Mouse (Mus musculus): ENCODE data around the gene Pmch. TPM values are rescaled to one million over a fixed set of nuclear protein-coding genes. Genes with fewer than 3 reads are reported as not detected.

Pmch gene
- polyA plus RNA-seq, 1 experiment = not detected

DNA sequence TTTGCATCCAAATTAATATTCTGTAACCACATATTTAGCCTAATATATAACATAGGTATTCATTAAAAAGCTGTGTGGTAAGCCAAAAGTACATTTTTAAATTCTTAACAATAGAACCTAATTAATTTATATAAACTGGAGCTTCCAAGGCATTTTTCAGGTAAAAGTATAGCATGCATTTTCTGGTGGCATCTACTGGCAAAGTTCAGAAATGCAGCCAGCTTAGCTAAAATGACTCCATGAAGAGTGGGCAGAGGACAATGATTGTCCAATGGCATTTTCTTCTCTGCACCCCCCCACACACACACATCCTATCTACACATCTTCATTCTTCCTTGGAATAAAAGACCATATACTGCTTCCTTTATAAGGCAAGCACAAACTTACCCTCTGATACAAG lies 28.8 kb downstream of the Pmch start:
- Histone ChIP-seq H3K27ac (ENCODE audit: insufficient read depth, low read length) (no peak overlapping the region), H3K4me1 (ENCODE audit: control insufficient read depth, insufficient read depth, low read length) (no peaks in the 10 kb centered on the region), H3K4me3 (ENCODE audit: insufficient read depth, low read length) (no peak overlapping the region)
- no peak for TF ChIP-seq CTCF (IDR thresholded peaks at IDR 0.05; ENCODE audit: borderline replicate concordance, insufficient read depth, low read length)
- TF ChIP-seq POLR2A (IDR thresholded peaks at IDR 0.05; ENCODE audit: low read depth, low read length) = no peak

DNA sequence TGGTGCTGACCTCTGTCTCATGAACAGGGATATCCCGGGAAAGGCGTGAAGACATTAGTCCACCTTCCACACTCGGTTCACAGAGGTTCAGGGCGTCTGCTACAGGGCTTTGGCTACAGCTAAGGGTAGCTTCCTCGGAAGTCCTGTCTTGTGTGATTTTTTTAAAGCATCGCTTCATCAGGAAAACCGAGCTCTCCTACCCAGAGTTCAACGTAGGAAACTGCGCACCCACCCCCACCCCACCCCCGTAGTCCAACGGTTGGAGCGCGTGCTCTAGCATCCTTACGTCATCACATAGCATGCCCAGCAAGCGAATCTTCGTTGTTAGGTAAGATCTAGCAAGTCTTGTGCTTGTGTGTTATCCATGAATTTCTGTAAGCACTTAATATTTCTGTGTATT lies 44.8 kb downstream of the Pmch start:
- TF ChIP-seq CTCF (IDR thresholded peaks at IDR 0.05; ENCODE audit: borderline replicate concordance, insufficient read depth, low read length) (no peak), POLR2A (IDR thresholded peaks at IDR 0.05; ENCODE audit: low read depth, low read length) (no peak)
- Histone ChIP-seq H3K4me1 (ENCODE audit: control insufficient read depth, insufficient read depth, low read length) (no peaks in the 10 kb centered on the region), H3K27ac (ENCODE audit: insufficient read depth, low read length) (no peak overlapping the region), H3K4me3 (ENCODE audit: insufficient read depth, low read length) (no peak overlapping the region)

Other genes with a start within 250 kb of the Pmch start
- 8.4 and 73.2 TPM in 2 replicates for gene Igf1, start 232.8 kb upstream of the Pmch start, polyA plus RNA-seq (2011; ENCODE audit: insufficient read length, low read depth, missing spikeins)
- 10.2 and 25.7 TPM in 2 replicates for gene Parpbp, start 55.9 kb downstream of the Pmch start, polyA plus RNA-seq (2011; ENCODE audit: insufficient read length, low read depth, missing spikeins)
- gene Nup37, start 55.9 kb downstream of the Pmch start, polyA plus RNA-seq (2011; ENCODE audit: insufficient read length, low read depth, missing spikeins) = 32.6 and 42.6 TPM in 2 replicates
- gene Washc3, start 110.0 kb downstream of the Pmch start, polyA plus RNA-seq (2011; ENCODE audit: insufficient read length, low read depth, missing spikeins) = 55.5 and 63.0 TPM in 2 replicates